Mouse (Mus musculus): ENCODE data around the gene Wnt2.

Gene Wnt2

GRCm38 (mm10) chr6:17978324-17978723, 52.1 kb downstream of the Wnt2 start:
- DNase-seq (ENCODE audit: low spot score in 2 of 2): no peak

DNA sequence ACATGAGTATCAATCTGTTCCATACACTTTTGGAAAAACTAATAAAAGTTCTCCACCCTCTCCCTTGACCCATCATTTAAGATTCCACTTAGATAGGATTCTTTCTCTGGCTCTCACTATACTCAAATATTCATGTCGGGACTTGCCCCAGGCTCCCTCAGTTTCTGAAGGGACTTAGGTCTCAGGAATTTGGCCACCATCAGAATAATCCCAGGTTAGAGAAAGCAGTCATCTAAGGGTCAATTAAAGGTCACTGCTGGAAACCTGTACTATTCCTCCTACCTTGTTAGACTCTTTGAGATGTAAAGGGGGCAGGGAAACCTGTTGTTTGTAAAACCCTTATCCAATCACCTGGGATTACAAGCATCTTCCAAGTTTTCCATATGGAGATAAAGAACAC, 53.2 kb downstream of the Wnt2 start:
- no peak for DNase-seq (ENCODE audit: low spot score in 2 of 2)

- no peak for DNase-seq (ENCODE audit: low spot score in 2 of 2)
Measured at GRCm38 (mm10) chr6:17974416-17974815, 56.0 kb downstream of the Wnt2 start.

DNA sequence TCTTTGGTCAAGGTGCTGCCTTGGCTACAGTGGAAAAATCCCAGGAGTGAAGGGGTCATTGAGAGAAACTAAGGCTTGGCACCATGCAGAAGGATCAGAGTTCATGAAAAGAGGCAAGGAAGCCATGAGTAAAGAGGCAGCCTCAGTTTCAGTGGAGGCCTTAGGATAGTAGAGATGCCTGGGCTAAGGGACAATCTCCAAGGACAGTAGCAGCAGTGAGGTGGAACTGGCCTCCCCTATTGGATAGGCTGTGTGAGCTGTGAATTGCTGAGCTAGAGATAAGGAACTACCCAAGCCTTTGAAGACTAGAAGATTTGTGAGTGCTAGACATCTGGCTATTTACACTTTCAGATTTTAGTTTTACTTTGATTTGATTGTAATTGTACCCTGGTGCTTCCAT, 59.0 kb downstream of the Wnt2 start:
- DNase-seq (ENCODE audit: low spot score in 2 of 2): no peak

- DNase-seq (ENCODE audit: low spot score in 2 of 2): no peak
Measured at GRCm38 (mm10) chr6:17969815-17970214, 60.6 kb downstream of the Wnt2 start.

DNA sequence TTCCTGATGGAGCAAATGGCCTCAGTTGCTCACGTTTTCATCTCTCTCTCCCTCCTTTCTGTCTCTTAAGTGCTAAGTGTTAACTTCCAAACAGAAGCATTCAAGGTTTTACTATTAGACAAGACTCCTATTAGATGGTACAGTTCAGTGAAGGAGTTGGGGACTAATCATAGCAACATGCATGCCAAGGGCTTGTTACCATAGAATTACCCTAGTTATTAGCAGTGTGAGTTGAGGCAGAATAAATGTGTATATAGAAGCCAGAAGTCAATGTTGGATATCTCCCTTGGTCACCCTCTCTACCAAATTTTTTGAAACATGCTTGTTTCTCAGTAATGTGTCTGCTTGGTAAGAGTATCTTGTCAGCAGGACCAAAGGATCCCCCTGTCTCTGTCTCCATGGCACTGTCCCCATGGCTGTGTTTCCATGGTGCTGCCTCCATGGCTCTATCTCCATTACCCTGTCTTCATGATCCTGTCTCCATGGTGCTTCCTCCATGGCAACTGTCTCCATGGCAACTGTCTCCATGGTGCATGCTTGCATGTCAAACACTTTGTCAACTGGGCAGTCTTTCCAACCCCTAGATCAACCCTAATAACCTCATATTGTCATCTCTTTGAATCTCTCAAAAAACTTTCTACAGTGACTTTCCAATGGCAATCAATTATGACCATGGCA, 61.8 kb downstream of the Wnt2 start:
- no peak for DNase-seq (ENCODE audit: low spot score in 2 of 2)

- no peak for DNase-seq (ENCODE audit: low spot score in 2 of 2)
Measured at GRCm38 (mm10) chr6:17963455-17963854, 66.9 kb downstream of the Wnt2 start.

GRCm38 (mm10) chr6:17951779-17952178, 78.6 kb downstream of the Wnt2 start:
- DNase-seq (ENCODE audit: low spot score in 2 of 2): no peak

DNA sequence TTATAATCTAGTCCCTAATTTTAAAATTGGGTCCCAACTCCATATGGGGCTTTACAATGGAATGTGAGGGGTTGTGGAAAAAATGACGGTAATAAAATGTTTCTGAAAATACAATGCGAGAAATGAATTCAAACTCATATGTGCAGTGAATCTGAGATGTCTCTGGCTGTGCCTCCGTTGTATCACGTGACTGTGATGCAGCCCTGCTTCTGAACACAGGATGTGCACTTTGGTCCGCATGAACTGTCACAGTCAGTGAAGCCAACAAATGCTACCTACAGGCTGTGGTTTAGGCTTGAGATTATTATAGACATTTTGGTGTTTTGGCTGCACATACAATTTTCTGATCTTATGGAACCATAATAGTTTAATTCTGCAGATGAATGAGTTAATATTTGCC, 81.3 kb downstream of the Wnt2 start:
- no peak for DNase-seq (ENCODE audit: low spot score in 2 of 2)

- no peak for DNase-seq (ENCODE audit: low spot score in 2 of 2)
Measured at GRCm38 (mm10) chr6:17947130-17947831, 83.1 kb downstream of the Wnt2 start.

GRCm38 (mm10) chr6:17946456-17946855, 83.9 kb downstream of the Wnt2 start:
- DNase-seq (ENCODE audit: low spot score in 2 of 2): no peak

DNA sequence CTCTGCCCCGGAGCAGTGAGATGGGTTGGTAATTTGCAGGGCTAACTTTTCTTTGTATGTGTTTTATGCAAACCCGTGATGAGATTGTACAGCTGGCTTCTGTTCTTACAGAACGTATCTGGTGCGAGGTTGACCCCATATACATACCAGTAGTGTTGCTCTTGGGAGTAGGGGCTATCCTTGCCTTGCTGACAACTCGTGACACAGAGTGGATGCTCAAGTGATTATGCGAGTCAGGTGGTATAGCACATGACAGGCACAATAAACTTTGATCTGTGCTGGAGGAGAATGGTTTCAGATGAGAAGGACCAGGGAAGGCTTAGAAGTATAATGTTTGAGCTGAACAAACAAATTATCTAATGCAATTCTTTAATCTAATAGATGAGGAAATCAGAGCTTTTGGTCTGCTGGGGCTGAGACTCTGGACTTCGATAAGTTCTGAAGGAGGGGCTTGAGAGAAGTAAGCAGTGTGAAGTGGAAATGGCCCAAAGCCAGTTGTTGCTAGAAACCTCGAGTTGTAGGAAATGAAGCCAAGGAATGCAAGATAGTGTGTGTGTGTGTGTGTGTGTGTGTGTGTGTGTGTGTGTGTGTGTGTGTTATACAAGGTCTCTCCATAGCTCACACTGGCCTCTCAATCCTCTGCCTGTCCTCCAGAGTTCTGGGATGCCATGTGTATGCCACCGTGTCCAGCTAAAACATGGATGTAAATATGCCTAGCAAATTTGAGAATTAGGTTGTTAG, 86.3 kb downstream of the Wnt2 start:
- no peak for DNase-seq (ENCODE audit: low spot score in 2 of 2)

DNA sequence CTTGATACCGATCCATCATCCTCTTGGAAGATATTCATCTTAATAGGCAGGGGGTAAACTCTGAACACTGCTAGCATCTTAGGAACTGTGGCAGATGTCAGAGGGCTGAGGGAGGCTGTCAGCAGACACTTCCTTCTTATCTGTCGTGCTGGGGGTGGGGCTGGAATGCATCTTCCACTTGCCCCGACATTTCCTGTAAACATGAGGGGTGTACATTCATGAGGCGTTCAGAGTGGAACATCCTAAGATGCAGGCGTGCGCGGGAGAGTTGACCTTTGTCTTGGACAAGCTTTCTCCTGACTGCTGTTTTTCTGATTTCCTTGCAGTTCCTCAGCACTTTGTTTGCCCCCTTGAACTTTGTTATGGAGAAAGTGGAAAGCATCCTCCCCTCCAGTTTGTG, 88.0 kb downstream of the Wnt2 start:
- no peak for DNase-seq (ENCODE audit: low spot score in 2 of 2)

DNA sequence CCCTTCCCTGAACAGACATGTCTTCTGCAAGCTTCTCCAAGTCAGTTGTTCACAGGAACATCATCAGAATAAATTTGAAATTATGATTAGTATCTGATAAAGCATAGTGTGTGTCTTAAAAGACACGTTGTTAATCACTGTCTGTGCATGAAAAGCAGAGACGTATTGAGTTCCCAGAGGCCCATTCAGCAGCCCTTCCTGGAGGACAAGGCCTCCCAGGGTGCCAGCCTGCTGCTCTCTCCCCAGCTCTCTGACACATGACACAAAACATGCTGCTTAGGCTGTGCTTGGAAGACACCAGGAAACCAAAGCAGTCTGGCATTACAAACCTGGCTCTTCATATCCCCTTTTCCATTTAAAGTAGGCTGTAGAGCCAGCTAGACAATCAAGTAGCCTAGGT, 88.5 kb downstream of the Wnt2 start:
- DNase-seq (ENCODE audit: low spot score in 2 of 2): no peak
